Mouse (Mus musculus) testis, adult 2 months (tissue): ENCODE measurements around the gene Hspa1l.

ENCODE experiments used
- CTCF ChIP-seq: fragments of 200-500 bp; IDR thresholded peaks from 2 replicates; pipeline ENCODE4 v1.5.1; 2012; ENCODE audit warnings: low read depth, mild to moderate bottlenecking, inconsistent platforms, low read length, moderate library complexity; ENCODE audit not compliant: control insufficient read depth, insufficient read depth, insufficient replicate concordance
- POLR2A ChIP-seq: fragments of 200-500 bp; IDR thresholded peaks from 2 replicates; pipeline ENCODE4 v1.6.1; 2012; ENCODE audit warnings: low read depth, mild to moderate bottlenecking, inconsistent platforms, low read length, moderate library complexity; ENCODE audit not compliant: control insufficient read depth

DNA sequence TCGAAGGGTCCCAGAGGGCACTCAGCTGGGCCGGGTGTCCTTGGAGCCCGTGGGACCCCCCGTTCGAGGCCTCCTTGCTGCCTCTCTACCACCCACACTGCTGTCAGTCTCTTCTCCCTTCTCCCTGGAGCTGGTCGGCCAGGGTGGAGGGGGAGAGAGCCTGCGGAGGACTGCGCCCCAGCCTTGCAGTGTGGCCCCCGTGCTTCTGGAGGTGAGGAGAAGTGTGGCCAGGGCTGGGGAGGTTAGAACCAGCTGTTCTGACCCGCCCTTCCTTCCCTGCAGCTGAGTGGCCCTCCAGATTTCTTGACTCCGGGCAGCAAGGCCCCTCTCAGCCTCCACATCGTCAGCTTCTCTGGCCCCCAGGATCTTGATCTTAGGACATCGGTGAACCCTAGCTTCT, 51.8 kb downstream of the Hspa1l start:
- TF ChIP-seq CTCF = no peak
- TF ChIP-seq POLR2A = no peak
